Mouse (Mus musculus) stomach, embryonic 15.5 days (tissue): ENCODE data around the gene Phldb3. TPM values are rescaled to one million over a fixed set of nuclear protein-coding genes. Genes with fewer than 3 reads are reported as not detected.

Experiments
- ATAC-seq: fragments of 200-750 bp; cut with Nextera tagmentation; 2 replicates; pipeline ENCODE4 v1.8.0; 2017; ENCODE audit warnings: low read depth, moderate number of reproducible peaks, moderate TSS enrichment; ENCODE audit not compliant: insufficient read depth, low FRiP score
- H3K27ac ChIP-seq: fragments of 300-500 bp; sonication (generic); 2 replicates; pipeline ENCODE4 v1.5.1; 2015; ENCODE audit warnings: mild to moderate bottlenecking, inconsistent platforms
- H3K27me3 ChIP-seq: fragments of 300-500 bp; sonication (generic); replicated peaks from 2 replicates; pipeline ENCODE4 v1.6.1; 2015; ENCODE audit warnings: inconsistent platforms
- H3K36me3 ChIP-seq: fragments of 300-500 bp; sonication (generic); 2 replicates; pipeline ENCODE4 v1.6.1; 2015; ENCODE audit warnings: inconsistent platforms
- H3K4me1 ChIP-seq: fragments of 300-500 bp; sonication (generic); 2 replicates; pipeline ENCODE4 v1.6.1; 2015; ENCODE audit warnings: inconsistent platforms
- H3K4me2 ChIP-seq: fragments of 300-500 bp; sonication (generic); 2 replicates; pipeline ENCODE4 v1.6.1; 2015; ENCODE audit warnings: mild to moderate bottlenecking, inconsistent platforms
- H3K4me3 ChIP-seq: fragments of 300-500 bp; sonication (generic); replicated peaks from 2 replicates; pipeline ENCODE4 v1.5.1; 2015; ENCODE audit warnings: inconsistent platforms
- H3K9ac ChIP-seq: fragments of 300-500 bp; sonication (generic); 2 replicates; pipeline ENCODE4 v1.6.1; 2015; ENCODE audit warnings: inconsistent platforms
- H3K9me3 ChIP-seq: fragments of 300-500 bp; sonication (generic); 2 replicates; pipeline ENCODE4 v1.6.1; 2016; ENCODE audit warnings: inconsistent platforms
- WGBS: fragments of 180-500 bp; shearing (Covaris S2); methylation state at CpG from one replicate; pipeline ENCODE4 v1.1.7; 2015; 5-methylcytosine and 5-hydroxymethylcytosine counted together
- polyA plus RNA-seq: library from polyadenylated mRNA; unstranded; fragments of >200 nt; fragmentation: Nextera tagmentation; extraction: Ambion mirVana; gene quantifications from 2 replicates; pipeline ENCODE4 v1.2.1, GENCODE M21; 2015

The Phldb3 gene
- polyA plus RNA-seq, 1 experiment from 2014 or later, result 0.54 TPM

GRCm38 (mm10) chr7:24671944-24672439 lies 61.4 kb downstream of the Phldb3 start:
- H3K27ac ChIP-seq, result no peak overlapping the region
- ATAC-seq, result no peak
- no peaks in the 10 kb centered on the region for H3K9me3 ChIP-seq
- no peak overlapping the region for H3K4me2 ChIP-seq
- no peak overlapping the region for H3K9ac ChIP-seq
- WGBS, result 92% methylated on average over 23 of the region's 23 CpGs
- no peak overlapping the region for H3K4me3 ChIP-seq
- H3K27me3 ChIP-seq, result no peaks in the 10 kb centered on the region
- no peaks in the 10 kb centered on the region for H3K36me3 ChIP-seq
- no peaks in the 10 kb centered on the region for H3K4me1 ChIP-seq

GRCm38 (mm10) chr7:24676575-24676974 lies 66.0 kb downstream of the Phldb3 start, which contains the start of gene Tex101:
Tex101 (minus strand) TSS chr7:24676675.
- no peaks in the 10 kb centered on the region for H3K4me1 ChIP-seq
- no peak for ATAC-seq
- 87% methylated on average over 9 of the region's 9 CpGs for WGBS
- H3K27ac ChIP-seq, result no peak within 1 kb of the TSS
- no peak within 1 kb of the TSS for H3K9ac ChIP-seq
- no peaks in the 10 kb centered on the region for H3K27me3 ChIP-seq
- no peaks in the 10 kb centered on the region for H3K9me3 ChIP-seq
- H3K4me2 ChIP-seq, result no peak within 1 kb of the TSS
- H3K4me3 ChIP-seq, result no peak within 1 kb of the TSS
- H3K36me3 ChIP-seq, result no peaks in the 10 kb centered on the region

Other genes with a start within 250 kb of the Phldb3 start
- gene Kcnn4, start 240.5 kb upstream of the Phldb3 start, polyA plus RNA-seq, result 7.1 and 14.4 TPM in 2 replicates
- 20.9 and 23.7 TPM in 2 replicates for gene Smg9, start 211.1 kb upstream of the Phldb3 start, polyA plus RNA-seq
- not detected in 2 replicates for gene Irgc1, start 158.5 kb upstream of the Phldb3 start, polyA plus RNA-seq
- gene Plaur, start 148.3 kb upstream of the Phldb3 start, polyA plus RNA-seq, result 12.1 and 12.3 TPM in 2 replicates
- 4.7 and 6.3 TPM in 2 replicates for gene Cadm4, start 128.7 kb upstream of the Phldb3 start, polyA plus RNA-seq
- gene Zfp428, start 103.8 kb upstream of the Phldb3 start, polyA plus RNA-seq, result 38.1 TPM in 2 replicates
- gene AC161166.1, start 98.3 kb upstream of the Phldb3 start, polyA plus RNA-seq, result 0.19 and 0.40 TPM in 2 replicates
- gene Irgq, start 80.1 kb upstream of the Phldb3 start, polyA plus RNA-seq, result 7.6 and 8.2 TPM in 2 replicates
- 1.9 and 6.8 TPM in 2 replicates for gene Pinlyp, start 64.6 kb upstream of the Phldb3 start, polyA plus RNA-seq
- 96.1 and 100.0 TPM in 2 replicates for gene Xrcc1, start 64.5 kb upstream of the Phldb3 start, polyA plus RNA-seq
- 31.1 and 37.1 TPM in 2 replicates for gene Ethe1, start 23.2 kb upstream of the Phldb3 start, polyA plus RNA-seq
- gene Zfp575, start 23.1 kb upstream of the Phldb3 start, polyA plus RNA-seq, result 4.3 and 5.0 TPM in 2 replicates
- gene Lypd3, start 25.8 kb downstream of the Phldb3 start, polyA plus RNA-seq, result 22.6 and 42.2 TPM in 2 replicates
- 0.21 TPM in 1 of 2 replicates, not detected in the other for gene Tex101, start 65.9 kb downstream of the Phldb3 start, polyA plus RNA-seq
- not detected in 2 replicates for gene BC049730, start 98.5 kb downstream of the Phldb3 start, polyA plus RNA-seq
- gene Gm4763, start 116.1 kb downstream of the Phldb3 start, polyA plus RNA-seq, result not detected in 2 replicates
- gene Cd177, start 149.5 kb downstream of the Phldb3 start, polyA plus RNA-seq, result 3.3 and 3.7 TPM in 2 replicates
- gene Ceacam10, start 166.4 kb downstream of the Phldb3 start, polyA plus RNA-seq, result 0.95 and 1.2 TPM in 2 replicates